Mouse (Mus musculus): Measurements from ENCODE around the gene Tbc1d21. TPM values are rescaled to one million over a fixed set of nuclear protein-coding genes. Genes with fewer than 3 reads are reported as not detected.

Tbc1d21 gene
- total and polyA plus RNA-seq, 2 experiments: not detected

GRCm38 (mm10) chr9:58312196-58312943, 57.9 kb downstream of the Tbc1d21 start:
- no peak for DNase-seq (ENCODE audit: extremely low read depth, low read depth, low spot score)
- WGBS: 3% methylated on average over 72 of the region's 72 CpGs

DNA sequence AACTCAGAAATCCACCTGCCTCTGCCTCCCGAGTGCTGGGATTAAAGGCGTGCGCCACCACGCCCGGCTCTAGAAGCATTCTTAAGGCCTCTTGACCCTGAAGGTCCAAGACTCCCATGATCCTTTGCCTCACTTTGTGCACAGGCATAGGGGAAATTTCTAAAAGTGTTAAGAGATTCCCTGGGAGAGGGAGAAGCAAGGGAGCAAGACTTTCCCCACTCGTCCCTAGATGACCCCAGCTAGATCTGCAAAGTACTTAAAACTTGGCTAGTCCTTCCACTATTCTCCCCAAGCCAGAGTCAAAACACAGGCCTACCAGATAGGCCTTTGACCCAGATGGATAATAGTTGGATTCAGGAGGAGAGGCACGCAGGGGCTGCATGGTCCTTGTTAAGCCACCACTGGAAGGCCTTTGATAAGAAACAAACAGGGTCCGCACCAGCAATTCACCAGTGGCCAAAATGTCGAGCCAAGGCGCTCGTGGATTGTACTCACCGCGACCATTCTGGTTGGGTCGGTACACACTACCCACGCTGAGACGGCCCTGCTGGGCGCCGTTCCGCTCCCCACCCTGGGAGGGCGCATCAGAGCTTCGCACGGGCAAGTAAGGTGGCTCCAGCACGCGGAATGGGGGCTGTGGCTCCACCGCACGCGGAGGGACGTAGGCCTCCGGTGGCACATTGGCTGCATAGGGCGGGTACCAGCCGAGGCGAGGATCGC, 58.9 kb downstream of the Tbc1d21 start:
- Histone ChIP-seq H3K27ac (replicated peaks; ENCODE audit: insufficient read depth, low read depth, low read length) (no peak overlapping the region), H3K27me3 (ENCODE audit: control insufficient read depth, insufficient read depth, low read length) (peaks cover 17% of the 10 kb centered on the region), H3K9ac (ENCODE audit: low read depth, low read length) (no peak overlapping the region), H3K36me3 (ENCODE audit: control insufficient read depth, insufficient read depth, low read length) (no peaks in the 10 kb centered on the region), H3K79me2 (ENCODE audit: control insufficient read depth, insufficient read depth, low read length) (no peaks in the 10 kb centered on the region), H3K4me3 (ENCODE audit: insufficient read depth, low read depth, low read length) (peak overlapping the region; percentile 6), H3K4me1 (ENCODE audit: control insufficient read depth, insufficient read depth, low read length) (0 out of 2 replicates have a peak, but pooled peaks cover 1% of the 10 kb centered on the region)
- WGBS: 64% methylated on average over 33 of the region's 33 CpGs
- TF ChIP-seq CTCF (IDR thresholded peaks at IDR 0.05; ENCODE audit: low read depth, low read length): no peak
- TF ChIP-seq POLR2A (IDR thresholded peaks at IDR 0.05; ENCODE audit: extremely low read depth, insufficient read depth, low read length): no peak
- no peak for DNase-seq (ENCODE audit: extremely low read depth, low read depth, low spot score)

More at GRCm38 (mm10) chr9:58312196-58312943, 57.9 kb downstream of the Tbc1d21 start:
- H3K27me3 ChIP-seq (ENCODE audit: control insufficient read depth, insufficient read depth, low read length): peaks cover 17% of the 10 kb centered on the region
- 0 out of 2 replicates have a peak, but pooled peaks cover 1% of the 10 kb centered on the region for H3K4me1 ChIP-seq (ENCODE audit: control insufficient read depth, insufficient read depth, low read length)
- peak overlapping the region; percentile 55 for H3K4me3 ChIP-seq (ENCODE audit: insufficient read depth, low read depth, low read length)
- TF ChIP-seq CTCF (IDR thresholded peaks at IDR 0.05; ENCODE audit: low read depth, low read length) (no peak), POLR2A (IDR thresholded peaks at IDR 0.05; ENCODE audit: extremely low read depth, insufficient read depth, low read length) (no peak)
- no peaks in the 10 kb centered on the region for H3K36me3 ChIP-seq (ENCODE audit: control insufficient read depth, insufficient read depth, low read length)
- no peak overlapping the region for H3K27ac ChIP-seq (replicated peaks; ENCODE audit: insufficient read depth, low read depth, low read length)
- no peaks in the 10 kb centered on the region for H3K79me2 ChIP-seq (ENCODE audit: control insufficient read depth, insufficient read depth, low read length)
- H3K9ac ChIP-seq (ENCODE audit: low read depth, low read length): peak overlapping the region; percentile 40

GRCm38 (mm10) chr9:58310043-58310660, 60.1 kb downstream of the Tbc1d21 start:
- Histone ChIP-seq H3K27me3 (ENCODE audit: control insufficient read depth, insufficient read depth, low read length) (peaks cover 17% of the 10 kb centered on the region), H3K27ac (replicated peaks; ENCODE audit: insufficient read depth, low read depth, low read length) (no peak overlapping the region), H3K4me3 (ENCODE audit: insufficient read depth, low read depth, low read length) (no peak overlapping the region), H3K36me3 (ENCODE audit: control insufficient read depth, insufficient read depth, low read length) (no peaks in the 10 kb centered on the region), H3K79me2 (ENCODE audit: control insufficient read depth, insufficient read depth, low read length) (no peaks in the 10 kb centered on the region), H3K4me1 (ENCODE audit: control insufficient read depth, insufficient read depth, low read length) (0 out of 2 replicates have a peak, but pooled peaks cover 1% of the 10 kb centered on the region), H3K9ac (ENCODE audit: low read depth, low read length) (no peak overlapping the region)
- no peak for TF ChIP-seq CTCF (IDR thresholded peaks at IDR 0.05; ENCODE audit: low read depth, low read length)
- no peak for TF ChIP-seq POLR2A (IDR thresholded peaks at IDR 0.05; ENCODE audit: extremely low read depth, insufficient read depth, low read length)
- DNase-seq (ENCODE audit: extremely low read depth, low read depth, low spot score): peak; percentile 14
- 76% methylated on average over 14 of the region's 14 CpGs for WGBS

Other genes starting within 250 kb of the Tbc1d21 start
- 1.4 and 1.5 TPM in 2 replicates for gene Islr, start 166.1 kb downstream of the Tbc1d21 start, total RNA-seq (2014; rRNA removed)
- 6.8 and 7.7 TPM in 2 replicates for gene Islr, start 166.1 kb downstream of the Tbc1d21 start, polyA plus RNA-seq (2012; rRNA removed)
- gene Islr2, start 166.1 kb downstream of the Tbc1d21 start, total RNA-seq (2014; rRNA removed): 0.07 TPM in 1 of 2 replicates, not detected in the other
- not detected in 2 replicates for gene Islr2, start 166.1 kb downstream of the Tbc1d21 start, polyA plus RNA-seq (2012; rRNA removed)
- 7.4 and 8.9 TPM in 2 replicates for gene Pml, start 120.7 kb downstream of the Tbc1d21 start, total RNA-seq (2014; rRNA removed)
- 13.8 and 15.2 TPM in 2 replicates for gene Pml, start 120.7 kb downstream of the Tbc1d21 start, polyA plus RNA-seq (2012; rRNA removed)
- gene Stoml1, start 117.3 kb downstream of the Tbc1d21 start, total RNA-seq (2014; rRNA removed): 5.4 and 5.8 TPM in 2 replicates
- gene Stoml1, start 117.3 kb downstream of the Tbc1d21 start, polyA plus RNA-seq (2012; rRNA removed): 7.8 and 8.1 TPM in 2 replicates
- gene Loxl1, start 57.3 kb downstream of the Tbc1d21 start, total RNA-seq (2014; rRNA removed): 0.74 and 1.0 TPM in 2 replicates
- gene Loxl1, start 57.3 kb downstream of the Tbc1d21 start, polyA plus RNA-seq (2012; rRNA removed): 2.2 TPM in 2 replicates
- 0.07 and 0.09 TPM in 2 replicates for gene Insyn1, start 118.1 kb upstream of the Tbc1d21 start, total RNA-seq (2014; rRNA removed)
- gene Insyn1, start 118.1 kb upstream of the Tbc1d21 start, polyA plus RNA-seq (2012; rRNA removed): 0.10 TPM in 1 of 2 replicates, not detected in the other
- gene Cd276, start 185.0 kb upstream of the Tbc1d21 start, total RNA-seq (2014; rRNA removed): 1.3 and 1.5 TPM in 2 replicates
- gene Cd276, start 185.0 kb upstream of the Tbc1d21 start, polyA plus RNA-seq (2012; rRNA removed): 2.8 and 4.5 TPM in 2 replicates
- gene Nptn, start 211.8 kb upstream of the Tbc1d21 start, total RNA-seq (2014; rRNA removed): 55.6 and 65.2 TPM in 2 replicates
- 115 and 141 TPM in 2 replicates for gene Nptn, start 211.8 kb upstream of the Tbc1d21 start, polyA plus RNA-seq (2012; rRNA removed)